9 mouse cellular contexts compared by ENCODE assay signal in the genomic region with DNA sequence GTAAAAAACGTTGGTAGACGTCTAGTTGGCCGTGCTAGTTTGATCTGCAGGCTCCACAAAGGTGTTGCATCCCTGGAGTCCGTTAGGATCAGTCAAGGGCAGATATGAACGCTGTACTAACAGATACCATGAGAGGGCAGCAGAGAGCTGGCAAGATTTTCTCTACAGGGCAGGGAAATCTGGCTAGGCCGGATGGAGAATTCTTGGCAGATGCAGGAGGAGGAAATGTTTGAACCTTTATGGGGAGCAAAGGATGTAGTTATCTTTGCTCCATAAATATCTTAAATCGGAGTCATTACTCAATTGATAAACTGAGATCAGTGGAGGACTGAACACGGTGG.
DNase-seq lines count a peak whose midpoint lies in the region; ATAC-seq lines count a peak whose summit lies in the region.
"Had no signal": no experiment of that assay in that cellular context is flagged by ENCODE, and none has a peak within 500 bp of the region (broad histone marks: within the 10 kb centered on the region; RNA-seq: fewer than 3 reads in every experiment).

No protein-coding gene starts in this region.

- H3K4me3 ChIP-seq in midbrain, embryonic 15.5 days, result no peak overlapping the region
- H3K4me3 ChIP-seq: myocyte had no signal

- no peaks in the 10 kb centered on the region for H3K27me3 ChIP-seq in midbrain, embryonic 15.5 days (replicated peaks)

- ATAC-seq in midbrain, embryonic 15.5 days (replicated peaks), result peak; percentile 87

- H3K27ac ChIP-seq in midbrain, embryonic 15.5 days, result no peak overlapping the region

- H3K4me1 ChIP-seq in midbrain, embryonic 15.5 days, result no peaks in the 10 kb centered on the region

- H3K9ac ChIP-seq in midbrain, embryonic 15.5 days, result no peak overlapping the region

- H3K36me3 ChIP-seq in midbrain, embryonic 15.5 days (replicated peaks), result no peaks in the 10 kb centered on the region

- DNase-seq in urinary bladder, adult 18-20 months (ENCODE audit: low spot score in 2 of 2), result peak; percentile 39 to 48
- no peak for DNase-seq in urinary bladder, postnatal 10 days (ENCODE audit: low spot score)
- DNase-seq in embryo, embryonic 11.5 days (ENCODE audit: low read depth, low spot score), result peak; percentile 62
- DNase-seq in heart, adult 18-20 months, result peak; percentile 44 to 86
- DNase-seq in kidney, adult 8-10 months, result peak; percentile 18 to 71
- DNase-seq in left cerebral cortex, postnatal 36 days (ENCODE audit: low spot score in 2 of 2), result peak; percentile 69 to 77
- peak; percentile 28 for DNase-seq in telencephalon, adult 2 months (ENCODE audit: low read depth, low spot score)

- H3K9me3 ChIP-seq in midbrain, embryonic 15.5 days, result no peaks in the 10 kb centered on the region

- 19% methylated on average over 8 of the region's 8 CpGs for WGBS in midbrain, embryonic 15.5 days

- H3K4me2 ChIP-seq in midbrain, embryonic 15.5 days, result no peak overlapping the region

- intact Hi-C loops in left cerebral cortex, postnatal 36 days (cut with DNase I), result loop anchor here (5.0 to 10.0 kb wide), 2 partner anchors 780 to 1623 kb away; no protein-coding TSS in a partner anchor
